Comparison of ENCODE assay signal across 8 mouse cellular contexts in the genomic region with DNA sequence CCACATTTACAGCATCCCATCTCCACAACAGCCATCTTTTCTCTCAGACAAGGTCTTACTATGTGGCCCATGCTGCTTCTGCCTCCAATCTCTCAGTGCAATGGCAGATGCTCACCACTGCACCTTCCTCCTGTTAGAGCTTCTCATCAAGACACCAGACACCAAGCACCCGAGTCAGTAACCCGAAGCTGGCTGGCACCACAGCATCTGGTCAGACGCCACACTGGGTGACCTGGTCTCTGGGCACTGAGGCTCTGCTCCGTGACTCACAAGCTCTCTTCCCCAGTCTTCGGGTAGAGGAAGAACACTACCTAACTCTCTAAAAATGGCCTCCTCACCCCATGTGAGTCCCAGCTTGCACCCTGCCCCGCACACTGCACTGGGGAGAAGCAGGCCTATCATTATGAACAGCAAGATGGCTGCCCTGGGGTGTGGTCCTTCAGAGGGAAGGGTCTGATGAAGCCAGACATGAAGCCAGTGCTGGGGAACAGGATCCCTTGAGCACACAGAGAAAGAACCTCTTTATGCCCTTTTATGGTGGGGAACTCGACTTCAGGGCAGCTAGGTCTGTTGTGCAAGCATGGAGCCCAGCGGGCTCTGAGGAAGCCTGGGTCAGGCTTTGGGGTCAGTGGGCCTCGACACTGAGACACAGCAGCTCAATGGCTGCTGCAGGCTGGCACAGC.
A peak's percentile ranks its signal among the peaks of the same experiment; 100 is the strongest.
DNase-seq lines count a peak whose midpoint lies in the region; ATAC-seq lines count a peak whose summit lies in the region.

No protein-coding gene starts in this region.

- no peaks in the 10 kb centered on the region for H3K36me3 ChIP-seq in kidney, embryonic 14.5 days (ENCODE audit: control insufficient read depth, insufficient read depth, low read length)
- no peaks in the 10 kb centered on the region for H3K36me3 ChIP-seq in embryonic facial prominence, embryonic 11.5 days (replicated peaks; ENCODE audit: control insufficient read depth, insufficient read depth, low read depth, low read length)
- no peaks in the 10 kb centered on the region for H3K36me3 ChIP-seq in hindbrain, embryonic 14.5 days (replicated peaks; ENCODE audit: control insufficient read depth, insufficient read depth)
- H3K36me3 ChIP-seq in midbrain, embryonic 14.5 days (ENCODE audit: control insufficient read depth, insufficient read depth, low read length), result no peaks in the 10 kb centered on the region

- H3K4me2 ChIP-seq in kidney, embryonic 14.5 days (replicated peaks; ENCODE audit: low read depth, low read length), result no peak overlapping the region
- H3K4me2 ChIP-seq in embryonic facial prominence, embryonic 11.5 days (ENCODE audit: low read depth, low read length), result no peak overlapping the region
- no peak overlapping the region for H3K4me2 ChIP-seq in hindbrain, embryonic 14.5 days (replicated peaks)
- H3K4me2 ChIP-seq in midbrain, embryonic 14.5 days (ENCODE audit: low read length), result no peak overlapping the region

- H3K4me3 ChIP-seq in kidney, embryonic 14.5 days (ENCODE audit: low read length), result no peak overlapping the region
- no peak overlapping the region for H3K4me3 ChIP-seq in embryonic facial prominence, embryonic 11.5 days (ENCODE audit: low read depth, low read length)
- H3K4me3 ChIP-seq in hindbrain, embryonic 14.5 days (replicated peaks; ENCODE audit: low read length), result no peak overlapping the region
- no peak overlapping the region for H3K4me3 ChIP-seq in midbrain, embryonic 14.5 days (replicated peaks; ENCODE audit: low read depth, low read length)

- H3K9me3 ChIP-seq in kidney, embryonic 14.5 days (ENCODE audit: control insufficient read depth, low read length), result no peaks in the 10 kb centered on the region
- H3K9me3 ChIP-seq in embryonic facial prominence, embryonic 11.5 days (replicated peaks; ENCODE audit: control insufficient read depth, low read length), result no peaks in the 10 kb centered on the region
- H3K9me3 ChIP-seq in hindbrain, embryonic 14.5 days (ENCODE audit: control insufficient read depth, low read length), result no peaks in the 10 kb centered on the region
- no peaks in the 10 kb centered on the region for H3K9me3 ChIP-seq in midbrain, embryonic 14.5 days (ENCODE audit: control insufficient read depth, low read length)

- H3K9ac ChIP-seq in kidney, embryonic 14.5 days (ENCODE audit: low read depth, low read length), result no peak overlapping the region
- H3K9ac ChIP-seq in embryonic facial prominence, embryonic 11.5 days (replicated peaks; ENCODE audit: low read length), result no peak overlapping the region
- H3K9ac ChIP-seq in hindbrain, embryonic 14.5 days, result 0 out of 2 replicates have a peak overlapping the region, but pooled peaks have one; percentile 8
- H3K9ac ChIP-seq in midbrain, embryonic 14.5 days (replicated peaks; ENCODE audit: low read length), result no peak overlapping the region

- 54% methylated on average over 9 of the region's 9 CpGs for WGBS in kidney, embryonic 14.5 days
- 57% methylated on average over 9 of the region's 9 CpGs for WGBS in embryonic facial prominence, embryonic 11.5 days
- 64% methylated on average over 9 of the region's 9 CpGs for WGBS in hindbrain, embryonic 14.5 days
- WGBS in midbrain, embryonic 14.5 days, result 76% methylated on average over 9 of the region's 9 CpGs

- H3K27me3 ChIP-seq in kidney, embryonic 14.5 days (ENCODE audit: control insufficient read depth, insufficient read depth, low read length), result no peaks in the 10 kb centered on the region
- H3K27me3 ChIP-seq in embryonic facial prominence, embryonic 11.5 days (ENCODE audit: control insufficient read depth, insufficient read depth, low read length), result no peaks in the 10 kb centered on the region
- H3K27me3 ChIP-seq in hindbrain, embryonic 14.5 days (ENCODE audit: control insufficient read depth, insufficient read depth, low read length), result no peaks in the 10 kb centered on the region
- no peaks in the 10 kb centered on the region for H3K27me3 ChIP-seq in midbrain, embryonic 14.5 days (ENCODE audit: control insufficient read depth, insufficient read depth, low read length)

- peak overlapping the region; percentile 71 for H3K27ac ChIP-seq in kidney, embryonic 14.5 days (ENCODE audit: low read depth, low read length)
- peak overlapping the region; percentile 14 for H3K27ac ChIP-seq in embryonic facial prominence, embryonic 11.5 days (replicated peaks; ENCODE audit: low read depth, low read length)
- H3K27ac ChIP-seq in hindbrain, embryonic 14.5 days, result peak overlapping the region; percentile 58
- H3K27ac ChIP-seq in midbrain, embryonic 14.5 days (replicated peaks; ENCODE audit: low read depth, low read length), result peak overlapping the region; percentile 56

- DNase-seq in kidney, adult 8-10 months, result no peak
- DNase-seq in embryonic facial prominence, embryonic 11.5 days (ENCODE audit: low spot score), result no peak
- no peak for DNase-seq in hindbrain, embryonic 14.5 days (ENCODE audit: low spot score)
- no peak for DNase-seq in midbrain, embryonic 14.5 days
- no peak for DNase-seq in adrenal gland, adult (ENCODE audit: inconsistent age in 2 of 2, low spot score in 1 of 2)
- no peak for DNase-seq in kidney, postnatal 4 days
- no peak for DNase-seq in layer of hippocampus, adult 11-12 months (ENCODE audit: low spot score)

- ATAC-seq in kidney, embryonic 14.5 days (ENCODE audit: low FRiP score, low TSS enrichment), result no peak
- no peak for ATAC-seq in embryonic facial prominence, embryonic 11.5 days (replicated peaks; ENCODE audit: insufficient number of reproducible peaks, low FRiP score, low TSS enrichment, low read depth)
- no peak for ATAC-seq in hindbrain, embryonic 14.5 days (ENCODE audit: low FRiP score)
- no peak for ATAC-seq in midbrain, embryonic 14.5 days (ENCODE audit: low FRiP score, low TSS enrichment)

- H3K4me1 ChIP-seq in kidney, embryonic 14.5 days (ENCODE audit: control insufficient read depth, insufficient read depth, low read length), result peaks cover 20% of the 10 kb centered on the region
- H3K4me1 ChIP-seq in embryonic facial prominence, embryonic 11.5 days (ENCODE audit: control insufficient read depth, insufficient read depth, low read length), result peaks cover 2% of the 10 kb centered on the region; the same call in 1 of the 2 replicates
- peaks cover 31% of the 10 kb centered on the region for H3K4me1 ChIP-seq in hindbrain, embryonic 14.5 days (replicated peaks; ENCODE audit: control insufficient read depth, insufficient read depth, low read length)
- H3K4me1 ChIP-seq in midbrain, embryonic 14.5 days (ENCODE audit: control insufficient read depth, insufficient read depth, low read length), result peaks cover 18% of the 10 kb centered on the region

Comparison
In these comparisons a context has a peak if more than half of its experiments do, and no peak if none do; other contexts are left out.
1. H3K27ac ChIP-seq: peak in every context shown above with its lines; median percentile 71 in kidney, embryonic 14.5 days; 58 in hindbrain, embryonic 14.5 days; 56 in midbrain, embryonic 14.5 days; 14 in embryonic facial prominence, embryonic 11.5 days.